Mouse (Mus musculus): ENCODE data around the gene Gpr108.

Gpr108 gene

DNA sequence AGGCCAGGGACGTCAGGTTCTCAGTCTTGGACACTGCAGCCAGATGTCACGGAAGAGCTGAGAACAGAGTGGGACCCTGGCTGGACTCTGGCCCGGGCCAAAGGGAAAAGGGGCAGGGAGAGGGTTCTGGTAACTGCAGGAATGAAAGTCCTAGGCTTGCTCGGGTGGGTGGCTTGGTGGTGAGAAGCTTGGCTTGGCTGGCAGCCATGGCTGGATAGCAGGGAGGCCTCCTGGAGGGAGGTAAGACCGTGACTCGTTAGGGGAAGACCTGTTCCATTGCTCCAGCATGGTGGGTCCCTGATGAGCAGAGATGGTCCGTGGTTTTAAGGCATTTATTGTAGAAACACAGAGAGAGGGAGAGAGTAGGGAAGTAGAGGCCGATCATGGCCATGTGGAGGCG, 23.1 kb upstream of the Gpr108 start:
- no peak for ATAC-seq (ENCODE audit: low TSS enrichment)

DNA sequence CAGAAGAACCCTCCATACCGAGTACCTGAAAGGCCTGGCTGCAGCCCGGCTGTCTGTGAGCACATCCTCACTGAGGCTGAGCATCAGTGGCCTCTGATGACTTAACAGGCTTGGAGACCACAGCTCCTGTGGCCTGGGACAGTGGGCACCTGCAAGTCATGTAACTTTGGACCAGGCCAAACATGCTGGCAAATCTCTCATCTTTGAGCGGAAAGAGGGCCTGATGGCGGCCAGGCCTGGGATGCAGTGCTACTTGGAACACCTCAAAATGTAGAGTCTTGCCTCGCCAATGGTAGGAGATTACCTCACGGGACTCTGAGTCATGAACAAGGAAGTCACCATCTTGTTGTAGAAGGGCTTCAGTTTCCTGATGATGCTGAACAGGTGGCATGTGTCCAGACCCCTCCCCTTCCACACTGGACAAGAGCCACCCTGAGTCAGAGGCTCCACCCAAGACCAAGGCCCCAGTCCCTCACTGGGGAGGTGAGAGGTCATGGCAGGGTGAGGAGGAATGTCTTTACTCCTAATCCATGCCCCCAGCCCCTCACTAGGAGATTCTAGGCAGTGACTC, 19.4 kb upstream of the Gpr108 start:
- ATAC-seq (ENCODE audit: low TSS enrichment): no peak

DNA sequence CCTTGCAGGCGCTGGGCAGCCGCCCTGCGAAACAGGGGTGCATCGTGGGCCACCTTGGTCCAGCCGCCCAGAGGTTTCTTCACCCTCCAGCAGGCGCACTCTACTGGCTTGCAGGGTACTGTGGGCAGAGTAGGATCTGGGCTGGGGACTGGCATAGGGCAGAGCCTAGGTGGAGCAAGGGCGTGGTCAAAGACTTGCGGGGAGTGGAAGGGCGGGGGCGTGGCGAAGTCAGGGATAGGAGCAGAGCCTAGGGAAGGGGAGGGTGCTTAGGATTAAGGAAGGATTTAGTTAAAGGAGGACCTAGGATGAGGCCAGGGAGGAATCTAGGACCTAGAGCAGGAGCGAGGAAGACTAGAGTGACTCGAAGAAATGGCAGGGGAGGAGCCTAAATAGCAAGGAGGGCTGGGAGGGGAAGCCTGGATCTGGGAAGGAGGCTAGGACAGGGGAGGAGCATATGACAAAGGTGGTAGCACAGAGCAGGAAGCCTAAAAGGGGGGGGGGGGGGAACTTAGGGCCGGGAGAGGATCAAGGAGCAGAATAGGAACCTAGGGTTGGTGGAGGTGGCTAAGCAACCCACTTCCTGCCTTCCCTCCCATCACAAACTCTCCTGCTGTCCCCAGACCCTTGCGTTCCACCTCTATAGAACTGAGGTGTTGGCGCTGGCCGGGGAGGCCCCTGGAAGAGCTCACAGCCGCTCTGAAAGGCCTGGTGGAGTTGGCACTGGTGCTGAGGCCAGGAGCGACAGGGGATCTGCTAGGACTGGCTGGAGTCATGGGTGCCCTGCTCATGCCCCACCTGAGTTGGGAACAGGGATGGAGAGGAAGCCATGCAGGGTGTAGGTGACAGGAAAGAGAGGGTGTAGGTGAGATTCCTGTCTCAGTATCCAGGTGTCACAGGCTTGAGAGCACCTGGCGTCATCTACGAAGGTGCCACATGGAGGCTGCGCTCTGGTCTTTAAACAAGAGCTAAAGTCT, 17.0 kb upstream of the Gpr108 start:
- peak; percentile 46 for ATAC-seq (ENCODE audit: low TSS enrichment)

DNA sequence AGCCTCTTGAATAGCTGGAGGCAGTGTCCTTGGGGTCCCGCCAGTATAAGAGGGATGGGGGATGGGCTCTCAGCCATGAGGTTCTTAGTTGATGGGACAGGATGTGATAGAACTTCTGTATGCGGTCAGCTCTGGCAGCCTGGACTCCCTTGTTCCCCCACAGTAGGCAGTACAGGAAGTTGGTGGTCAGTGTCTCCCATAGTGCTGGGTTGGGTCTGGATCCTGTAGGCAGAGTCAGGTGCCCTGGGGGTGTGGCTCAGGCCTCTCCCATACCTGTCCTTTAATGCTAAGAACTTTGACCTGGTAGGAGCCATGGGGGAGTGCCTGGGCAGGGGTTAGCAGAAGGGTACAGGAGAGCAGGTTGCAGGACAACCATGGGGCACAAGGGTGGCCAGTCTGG, 15.9 kb upstream of the Gpr108 start:
- ATAC-seq (ENCODE audit: low TSS enrichment): no peak

DNA sequence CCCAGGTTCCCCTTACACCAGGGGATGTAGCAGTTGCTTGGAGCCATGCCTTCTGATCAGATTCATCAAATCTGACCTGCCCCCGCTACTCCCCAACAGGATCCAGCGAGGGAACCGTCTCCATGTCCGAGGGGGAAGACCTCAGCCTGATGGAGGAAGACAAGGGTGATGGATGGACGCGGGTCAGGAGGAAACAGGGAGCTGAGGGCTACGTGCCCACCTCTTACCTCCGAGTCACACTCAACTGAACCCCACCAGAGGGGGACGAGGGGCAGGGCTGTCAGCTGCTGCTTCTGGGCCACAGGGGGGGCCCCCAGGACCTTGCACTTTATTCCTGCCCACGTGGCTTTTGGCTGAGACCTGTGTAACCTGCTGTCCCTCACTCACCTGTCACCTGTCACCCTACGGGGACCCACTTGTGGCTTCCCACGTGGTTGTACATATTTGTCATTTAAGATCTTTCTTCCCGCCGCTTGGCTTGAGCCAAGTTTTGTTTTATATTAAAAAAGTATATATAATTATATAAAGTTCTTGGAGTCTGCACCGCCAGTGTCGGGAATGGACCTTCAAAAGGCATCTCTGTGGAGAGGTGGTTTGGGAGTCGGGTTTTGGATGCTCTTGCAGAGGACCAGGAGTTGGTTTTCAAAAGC, 14.8 kb upstream of the Gpr108 start:
- no peak for ATAC-seq (ENCODE audit: low TSS enrichment)

DNA sequence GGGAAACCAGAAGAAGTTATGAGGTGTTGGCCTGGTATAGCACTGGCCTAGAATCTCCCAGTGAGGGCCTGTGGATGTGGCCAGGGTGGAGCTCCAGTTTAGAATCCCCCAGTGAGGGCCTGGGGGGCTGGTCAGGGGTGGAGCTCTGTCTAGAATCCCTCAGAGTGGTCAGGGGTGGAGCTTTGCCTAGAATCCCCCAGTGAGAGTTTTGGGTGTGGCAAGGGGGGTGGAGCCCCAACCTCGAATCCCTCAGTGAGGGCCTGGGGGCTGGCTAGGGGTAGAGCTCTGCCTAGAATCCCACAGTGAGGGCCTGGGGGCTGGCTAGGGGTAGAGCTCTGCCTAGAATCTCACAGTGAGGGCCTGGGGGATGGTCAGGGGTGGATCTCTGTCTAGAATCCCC, 13.6 kb upstream of the Gpr108 start:
- no peak for ATAC-seq (ENCODE audit: low TSS enrichment)

DNA sequence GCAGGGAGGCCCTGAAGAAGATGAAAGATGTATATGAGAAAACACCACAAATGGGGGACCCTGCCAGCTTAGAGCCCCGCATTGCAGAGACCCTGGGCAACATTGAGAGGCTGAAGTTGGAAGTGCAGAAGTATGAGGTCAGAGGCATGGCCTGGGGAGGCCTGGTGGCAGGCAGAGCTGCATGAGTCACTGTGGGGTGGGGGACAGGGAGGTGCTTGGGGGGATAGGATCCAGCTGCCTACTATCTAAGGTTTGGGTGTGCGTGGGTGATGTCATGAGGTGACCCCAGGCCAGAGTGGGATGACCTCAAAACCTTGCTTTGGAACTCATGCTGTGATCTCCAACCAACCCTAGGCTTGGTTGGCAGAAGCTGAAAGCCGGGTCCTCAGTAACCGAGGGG, 13.0 kb upstream of the Gpr108 start:
- no peak for ATAC-seq (ENCODE audit: low TSS enrichment)

DNA sequence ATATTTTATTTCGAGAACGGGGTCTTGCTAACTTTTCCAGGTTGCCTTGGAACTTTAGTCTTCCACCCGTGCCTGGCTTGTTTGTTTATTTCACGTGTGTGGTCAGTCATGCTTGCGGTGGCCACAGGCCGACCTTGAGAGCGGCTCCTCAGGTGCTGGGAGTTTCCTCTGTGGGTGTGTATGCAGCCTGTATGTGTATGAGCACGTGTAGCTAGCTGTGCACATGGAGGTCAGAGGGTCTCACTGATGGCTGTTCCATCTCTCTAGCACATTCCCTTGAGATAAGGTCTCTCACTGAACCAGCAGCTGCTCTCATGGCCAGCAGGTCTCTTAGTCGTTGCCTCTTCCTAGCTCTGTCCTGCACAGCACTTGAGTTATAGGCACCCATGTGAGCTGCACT, 12.1 kb upstream of the Gpr108 start:
- no peak for ATAC-seq (ENCODE audit: low TSS enrichment)

DNA sequence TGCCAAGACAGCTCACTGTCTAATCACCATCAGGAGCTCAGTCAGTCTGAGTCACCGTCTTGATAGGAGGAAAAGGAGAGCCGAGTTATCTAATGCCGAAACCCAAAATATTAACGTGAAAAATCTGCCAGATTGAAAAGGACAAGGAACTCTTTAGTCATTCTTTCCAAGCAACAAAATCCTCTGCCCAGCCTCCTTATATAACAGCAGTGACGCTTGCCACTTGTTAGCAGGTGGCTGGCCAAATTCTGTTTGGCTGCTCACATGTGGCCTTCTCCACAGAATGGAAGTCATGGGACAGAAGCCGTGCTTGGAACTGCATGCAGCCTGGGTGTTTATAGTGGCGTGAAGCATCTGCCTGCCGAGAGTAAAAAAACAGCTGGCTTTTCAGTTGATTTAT, 11.5 kb upstream of the Gpr108 start:
- ATAC-seq (ENCODE audit: low TSS enrichment): peak; percentile 73

DNA sequence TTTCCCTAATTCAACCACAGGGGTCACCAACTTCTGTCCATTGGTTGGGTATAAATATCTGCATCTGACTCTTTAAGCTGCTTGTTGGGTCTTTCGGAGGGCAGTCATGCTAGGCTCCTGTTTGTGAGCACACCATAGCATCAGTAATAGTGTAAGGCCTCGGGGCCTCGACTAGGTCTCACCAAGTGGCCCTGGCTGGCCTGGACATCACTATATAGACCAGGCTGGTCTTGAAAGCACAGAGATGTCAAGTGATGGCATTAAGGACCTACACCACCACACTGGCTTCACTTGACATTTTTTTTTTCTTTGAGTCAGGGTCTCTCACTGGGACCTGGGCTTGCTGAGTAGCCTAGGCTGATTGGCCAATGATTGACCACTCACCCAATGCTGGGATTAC, 9.9 kb upstream of the Gpr108 start:
- ATAC-seq (ENCODE audit: low TSS enrichment): no peak

DNA sequence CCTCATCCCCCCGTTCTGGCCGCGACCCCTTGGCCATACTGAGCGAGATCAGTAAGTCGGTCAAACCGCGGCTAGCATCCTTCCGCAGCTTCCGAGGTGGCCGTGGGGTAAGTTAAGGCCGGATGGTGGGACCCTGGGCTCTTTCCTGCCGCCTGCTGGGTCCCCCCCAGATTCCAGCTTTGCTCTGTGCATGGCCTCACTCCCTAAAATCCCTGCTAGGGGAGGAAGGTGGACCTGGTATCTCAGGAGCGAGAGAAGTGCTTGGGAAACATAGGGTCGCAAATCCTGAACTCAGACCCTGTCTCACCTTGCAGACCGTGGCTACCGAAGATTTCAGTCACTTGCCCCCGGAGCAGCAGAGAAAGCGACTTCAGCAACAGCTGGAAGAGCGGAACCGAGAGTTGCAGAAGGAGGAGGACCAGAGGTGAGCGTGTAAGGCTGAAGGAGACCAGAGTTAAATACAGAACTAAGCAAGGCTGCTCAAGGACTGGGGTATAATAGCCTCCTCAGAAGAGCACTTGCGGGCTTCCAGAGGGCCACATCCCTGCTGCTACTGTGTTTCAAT, 8.8 kb upstream of the Gpr108 start:
- ATAC-seq (ENCODE audit: low TSS enrichment): no peak

DNA sequence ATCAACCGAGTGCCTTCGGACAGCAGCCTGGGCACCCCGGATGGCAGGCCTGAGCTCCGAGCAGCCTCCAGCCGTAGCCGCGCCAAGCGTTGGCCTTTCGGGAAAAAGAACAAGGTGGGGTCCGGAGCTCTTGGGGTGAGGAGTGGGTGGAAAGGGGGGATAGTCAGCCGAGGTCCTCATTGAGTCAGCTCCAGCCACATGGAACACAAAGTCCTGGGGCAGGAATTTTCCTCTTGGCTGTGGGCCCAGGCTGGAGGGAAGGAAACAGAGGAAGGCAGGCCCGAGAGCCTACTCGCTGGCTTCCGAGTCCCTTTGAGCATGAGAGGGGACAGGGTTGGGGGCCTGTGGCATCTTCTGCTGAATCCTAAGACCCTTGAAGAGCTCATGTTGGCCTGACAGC, 7.1 kb upstream of the Gpr108 start:
- ATAC-seq (ENCODE audit: low TSS enrichment): no peak

DNA sequence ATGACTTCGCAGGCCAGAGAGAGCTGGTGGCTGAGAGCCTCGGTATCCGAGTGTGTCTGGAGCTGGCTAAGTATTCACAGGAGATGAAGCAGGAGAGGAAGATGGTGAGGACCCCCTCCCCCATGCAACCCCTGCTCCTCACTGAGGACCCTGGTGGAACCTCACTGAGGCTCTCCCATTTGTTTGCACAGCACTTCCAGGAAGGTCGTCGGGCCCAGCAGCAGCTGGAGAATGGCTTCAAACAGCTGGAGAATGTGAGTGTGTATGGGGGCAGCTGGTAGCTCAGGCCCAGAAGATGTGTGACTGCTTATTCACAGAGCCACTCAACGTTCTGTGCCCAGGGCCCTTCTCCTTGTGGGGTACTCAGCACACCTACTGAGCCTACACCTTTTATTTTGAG, 5.1 kb upstream of the Gpr108 start:
- ATAC-seq (ENCODE audit: low TSS enrichment): no peak

DNA sequence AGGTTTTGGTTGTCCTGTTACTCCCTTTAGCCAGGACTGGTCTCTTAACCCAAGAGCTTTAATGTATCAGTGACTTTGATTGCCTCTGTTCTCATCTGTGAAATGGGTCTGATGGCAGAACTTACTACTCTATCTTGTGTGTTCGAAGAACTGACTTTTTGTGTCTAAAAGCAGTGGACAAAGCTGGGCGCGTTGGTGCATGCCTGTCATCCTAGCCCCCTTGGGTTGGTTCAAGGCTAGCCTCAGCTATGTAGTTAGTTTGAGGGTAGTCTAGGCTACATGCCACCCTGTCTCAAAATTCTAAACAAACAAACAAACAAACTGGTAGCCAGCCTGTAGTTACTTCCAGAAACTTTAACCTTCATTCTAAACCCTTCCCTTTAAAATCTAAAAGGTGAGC, 3.2 kb upstream of the Gpr108 start:
- ATAC-seq (ENCODE audit: low TSS enrichment): no peak

DNA sequence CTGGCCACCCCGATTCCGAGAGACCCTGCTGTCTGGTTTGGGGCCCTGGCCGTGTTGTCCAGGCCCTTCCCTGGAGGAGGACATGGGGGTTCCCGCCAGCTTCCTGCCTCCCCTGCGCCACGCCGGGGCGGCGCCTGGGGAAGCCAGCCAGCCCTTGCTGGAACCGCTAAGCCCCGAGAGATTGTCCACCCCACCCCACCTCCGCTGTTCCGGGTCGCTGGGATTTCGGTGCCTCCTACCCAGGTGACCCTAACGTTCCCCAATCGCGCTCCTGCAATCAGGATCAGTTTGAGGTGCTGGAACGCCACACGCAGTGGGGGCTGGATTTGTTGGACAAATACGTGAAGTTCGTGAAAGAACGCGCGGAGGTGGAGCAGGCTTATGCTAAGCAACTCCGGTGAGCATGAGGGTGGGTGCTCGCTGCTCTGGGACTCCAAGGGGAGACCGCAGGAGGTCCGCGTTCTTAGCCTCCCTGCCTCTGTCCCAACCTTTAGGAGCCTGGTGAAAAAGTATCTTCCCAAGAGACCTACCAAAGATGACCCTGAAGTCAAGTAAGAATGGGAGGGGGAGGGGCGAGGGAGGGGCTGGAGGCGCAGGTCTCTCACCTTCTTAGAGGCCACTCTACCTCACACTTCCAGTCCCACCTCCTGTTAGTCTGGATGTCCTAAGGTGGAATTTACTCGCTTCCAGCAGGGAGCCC, 2.4 kb upstream of the Gpr108 start:
- 0 out of 2 replicates have a peak, but pooled peaks have one; percentile 9 for ATAC-seq (ENCODE audit: low TSS enrichment)

DNA sequence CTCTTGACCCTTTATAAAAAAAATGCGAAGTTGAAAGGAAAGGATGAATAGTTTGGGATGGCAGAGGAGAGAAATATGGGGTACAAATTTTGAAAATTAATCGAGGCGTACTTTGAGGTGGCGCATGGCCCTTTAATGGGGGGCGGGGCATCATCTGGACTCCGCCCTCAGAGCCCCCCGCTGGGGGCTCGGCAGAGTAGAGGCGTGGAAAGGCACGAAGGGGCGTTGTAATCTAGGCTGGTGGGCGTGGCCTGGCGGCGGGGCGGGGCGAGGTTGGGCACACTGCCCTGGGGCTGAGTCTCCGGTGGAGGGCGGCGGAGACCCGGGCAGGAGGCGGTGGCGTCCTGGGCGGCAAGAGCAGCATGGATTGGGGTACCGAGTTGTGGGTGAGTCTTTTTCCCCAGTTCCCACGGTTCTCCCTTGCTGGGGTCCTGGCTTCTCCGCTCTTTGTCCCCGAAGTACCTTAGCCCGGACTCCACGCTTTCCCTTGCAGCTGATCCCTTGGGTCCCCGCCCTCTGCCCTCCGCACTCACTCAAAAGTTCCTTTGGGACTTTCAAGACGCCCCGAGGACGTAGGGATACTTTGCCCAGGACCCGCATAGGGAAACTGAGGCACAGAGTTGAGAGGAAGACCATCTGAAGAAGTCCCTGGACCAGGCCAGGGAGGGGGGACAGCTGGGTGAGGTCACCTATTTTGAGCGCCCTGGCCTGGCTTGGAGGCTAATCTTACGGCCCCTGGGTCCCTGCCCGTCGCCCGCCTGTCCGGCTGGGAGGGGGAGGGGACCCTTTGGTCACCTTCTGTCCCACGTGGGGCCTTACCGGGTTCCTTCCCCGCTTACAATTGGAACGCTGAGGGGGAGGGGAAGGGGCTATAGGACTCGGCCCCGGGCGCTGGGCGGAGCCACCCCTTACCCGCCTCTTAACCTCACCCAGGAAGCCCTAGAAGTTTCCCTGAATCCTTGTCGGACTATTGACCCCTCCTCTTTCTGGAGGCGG, 1.2 kb upstream of the Gpr108 start, which contains the start of gene Trip10:
TSS of gene Trip10 (plus strand) at position 270 of the 996 bp plus-strand sequence.
- 0 out of 2 replicates have a peak, but pooled peaks have one; percentile 6 for ATAC-seq (ENCODE audit: low TSS enrichment)

DNA sequence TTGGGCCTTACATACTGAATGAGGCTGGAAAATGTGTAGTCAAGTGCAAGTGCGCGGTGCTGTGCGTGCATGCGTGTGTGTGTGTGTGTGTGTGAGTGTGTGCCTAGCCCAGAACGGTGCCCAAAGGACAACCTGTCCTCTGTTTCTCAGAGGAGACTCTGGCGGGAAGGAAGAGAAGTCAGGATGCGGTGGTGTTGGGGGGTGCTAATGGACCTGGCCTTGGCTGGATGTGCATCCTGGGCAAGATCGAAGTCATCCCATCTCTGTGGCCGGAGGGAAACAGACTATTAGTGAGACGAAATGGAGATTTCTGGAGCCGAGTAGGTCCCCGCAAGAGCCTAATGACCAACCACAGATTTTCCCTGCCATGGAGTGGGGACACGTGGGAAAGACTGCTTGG, 525 bp upstream of the Gpr108 start:
- no peak for ATAC-seq (ENCODE audit: low TSS enrichment)

DNA sequence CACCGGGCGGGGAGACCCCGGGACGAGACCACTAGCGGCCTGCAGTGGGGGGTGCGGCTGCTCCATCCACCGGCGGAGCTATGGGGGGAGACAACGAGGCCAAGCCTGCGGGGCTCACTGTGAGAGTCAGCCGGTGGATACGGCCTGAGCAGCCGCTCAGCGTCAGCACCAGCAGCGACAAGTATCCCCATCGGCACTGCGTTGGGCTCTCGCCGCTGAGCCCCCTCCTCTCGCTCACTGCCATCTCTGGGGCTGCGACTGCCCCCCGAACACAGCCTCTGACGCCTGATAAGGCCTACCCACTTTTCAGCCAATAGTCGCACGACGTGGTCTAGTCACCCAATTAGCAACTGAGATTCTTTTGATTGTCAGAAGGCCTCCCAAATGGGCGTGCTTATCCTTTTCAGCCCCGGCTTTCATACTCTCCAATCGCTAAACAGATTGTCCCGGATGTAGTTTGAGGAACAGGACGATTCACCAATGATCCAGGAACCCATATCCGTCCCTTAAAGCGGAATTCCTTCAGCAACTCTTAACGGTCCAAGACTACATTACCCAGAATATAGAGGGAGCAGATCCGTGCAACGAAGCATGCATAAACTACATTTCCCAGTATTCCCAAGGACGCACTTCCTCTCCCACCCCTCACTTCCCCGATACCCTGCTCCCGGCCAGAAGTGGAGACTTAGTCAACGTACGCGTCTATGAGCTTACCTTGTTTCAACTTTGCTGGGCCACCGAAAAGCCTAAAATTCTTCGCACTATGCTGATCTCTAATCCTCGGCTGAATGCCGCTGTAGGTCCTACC, 649 bp downstream of the Gpr108 start:
- peak; percentile 83 for ATAC-seq (ENCODE audit: low TSS enrichment)

DNA sequence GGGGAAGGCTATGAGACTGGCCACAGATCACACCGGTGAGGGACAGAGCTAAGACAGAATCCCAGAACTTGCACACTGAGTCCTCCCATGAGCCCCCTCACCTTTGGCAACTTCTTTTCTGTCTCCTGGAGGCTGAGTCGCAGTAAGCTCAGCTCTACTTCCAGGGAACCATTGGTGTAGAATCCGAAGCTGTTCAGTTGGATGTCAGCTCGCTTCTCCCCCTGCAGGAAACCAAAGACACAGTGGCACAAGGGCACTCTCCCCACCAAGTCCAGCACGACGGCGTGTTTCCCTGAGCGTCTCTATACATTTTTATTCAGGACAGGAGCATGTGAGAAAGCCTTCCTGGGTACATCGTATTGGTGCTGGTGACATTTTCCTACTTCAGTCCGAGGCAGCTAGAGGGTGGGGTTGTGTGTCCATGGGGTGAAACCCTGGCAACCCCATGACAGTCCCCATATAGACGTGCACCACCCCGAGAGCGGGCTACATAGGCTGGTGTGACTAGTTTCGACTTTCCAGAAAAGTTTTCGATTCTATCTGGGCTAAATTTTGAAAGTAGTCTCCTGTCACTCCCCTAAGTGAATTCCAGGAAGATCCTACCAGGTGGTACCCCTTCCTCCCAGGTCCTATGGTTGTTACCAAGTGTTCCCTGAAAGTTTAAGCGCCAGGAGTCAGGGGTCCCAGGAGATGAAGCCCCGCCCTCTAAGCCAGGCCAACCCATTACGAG, 1.4 kb downstream of the Gpr108 start:
- ATAC-seq (ENCODE audit: low TSS enrichment): no peak

Measured in frontal cortex, adult (tissue).